Mouse (Mus musculus): ENCODE data around the gene Atp6v1g2. TPM values are rescaled to one million over a fixed set of nuclear protein-coding genes. Genes with fewer than 3 reads are reported as not detected.
A peak's percentile ranks its signal among the peaks of the same experiment; 100 is the strongest.

The Atp6v1g2 gene
- polyA plus RNA-seq, 1 experiment from 2014 or later = 4.7 TPM

GRCm38 (mm10) chr17:35192924-35193323, 40.5 kb upstream of the Atp6v1g2 start:
- no peak for ATAC-seq
- H3K4me2 ChIP-seq (ENCODE audit: low read depth, low read length) = no peak overlapping the region
- H3K36me3 ChIP-seq (ENCODE audit: control insufficient read depth, insufficient read depth, low read length) = no peaks in the 10 kb centered on the region
- H3K4me1 ChIP-seq (ENCODE audit: control insufficient read depth, insufficient read depth, low read length) = peaks cover 13% of the 10 kb centered on the region
- no peak overlapping the region for H3K9ac ChIP-seq (ENCODE audit: low read depth, low read length)
- H3K27ac ChIP-seq (ENCODE audit: low read length) = no peak overlapping the region
- WGBS = 82% methylated on average over 5 of the region's 5 CpGs
- H3K27me3 ChIP-seq (replicated peaks; ENCODE audit: control insufficient read depth, insufficient read depth, low read length) = peaks cover 5% of the 10 kb centered on the region
- H3K4me3 ChIP-seq (ENCODE audit: low read length) = no peak overlapping the region
- H3K9me3 ChIP-seq (ENCODE audit: control insufficient read depth, low read length) = no peaks in the 10 kb centered on the region

DNA sequence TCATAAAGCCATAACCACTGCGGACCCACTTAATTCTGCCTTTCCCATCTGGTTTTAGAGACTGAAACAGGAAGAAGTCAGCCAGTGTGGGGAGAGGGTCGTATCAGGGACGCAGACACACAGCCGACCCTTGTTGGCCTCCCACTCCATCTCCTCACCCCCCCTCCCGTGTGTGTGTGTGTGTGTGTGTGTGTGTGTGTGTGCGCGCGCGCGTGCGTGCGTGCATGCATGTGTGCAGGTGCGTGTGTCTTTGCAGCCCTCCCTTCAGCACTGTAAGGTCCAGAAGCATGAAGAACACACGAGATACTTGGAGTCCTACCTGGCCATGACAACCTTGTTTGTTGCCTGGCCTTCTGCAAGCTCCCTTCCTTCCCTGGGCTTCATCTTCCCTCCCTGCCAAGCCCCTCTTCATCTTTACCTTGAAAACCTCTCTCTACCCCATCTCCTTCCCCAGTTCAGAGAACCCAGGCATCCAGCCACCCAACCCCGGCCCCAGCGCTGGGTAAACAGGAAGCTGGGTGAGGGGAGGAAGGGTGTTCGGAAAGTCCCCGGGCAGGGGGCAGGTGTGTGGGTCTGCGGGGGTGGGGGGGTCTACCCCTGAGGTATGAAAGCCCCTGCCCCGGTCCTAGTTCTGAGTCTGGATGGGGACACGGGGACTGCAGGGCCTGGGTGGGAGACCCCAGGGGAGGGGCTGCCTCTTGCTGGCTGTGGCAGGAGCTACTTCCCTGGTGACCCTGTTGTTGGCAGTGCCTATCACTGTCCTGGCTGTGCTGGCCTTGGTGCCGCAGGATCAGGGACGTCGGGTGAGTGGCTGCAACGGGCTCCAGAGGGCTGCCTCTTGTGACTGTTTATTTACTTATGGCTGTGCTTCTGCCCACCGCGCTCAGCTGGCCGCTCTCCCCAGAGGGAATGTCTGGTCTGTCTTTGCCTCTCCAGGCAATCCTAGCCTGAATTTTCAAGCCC, 39.3 kb upstream of the Atp6v1g2 start, which contains the start of gene Ltb:
Gene Ltb, plus strand, starts transcription at position 559 of the 963 bp plus-strand sequence.
- Histone ChIP-seq H3K9me3 (ENCODE audit: control insufficient read depth, low read length) (no peaks in the 10 kb centered on the region), H3K36me3 (ENCODE audit: control insufficient read depth, insufficient read depth, low read length) (no peaks in the 10 kb centered on the region), H3K4me2 (ENCODE audit: low read depth, low read length) (peak within 1 kb of the TSS; percentile 95; the same call in 1 of the 2 replicates), H3K27me3 (replicated peaks; ENCODE audit: control insufficient read depth, insufficient read depth, low read length) (peaks cover 9% of the 10 kb centered on the region), H3K9ac (ENCODE audit: low read depth, low read length) (0 out of 2 replicates have a peak within 1 kb of the TSS, but pooled peaks have one; percentile 67), H3K4me3 (ENCODE audit: low read length) (peak within 1 kb of the TSS; percentile 52), H3K4me1 (ENCODE audit: control insufficient read depth, insufficient read depth, low read length) (peaks cover 13% of the 10 kb centered on the region), H3K27ac (ENCODE audit: low read length) (peak within 1 kb of the TSS; percentile 16; the same call in 1 of the 2 replicates)
- WGBS = 43% methylated on average over 28 of the region's 28 CpGs
- ATAC-seq = peak; percentile 16; the same call in 1 of the 2 replicates

DNA sequence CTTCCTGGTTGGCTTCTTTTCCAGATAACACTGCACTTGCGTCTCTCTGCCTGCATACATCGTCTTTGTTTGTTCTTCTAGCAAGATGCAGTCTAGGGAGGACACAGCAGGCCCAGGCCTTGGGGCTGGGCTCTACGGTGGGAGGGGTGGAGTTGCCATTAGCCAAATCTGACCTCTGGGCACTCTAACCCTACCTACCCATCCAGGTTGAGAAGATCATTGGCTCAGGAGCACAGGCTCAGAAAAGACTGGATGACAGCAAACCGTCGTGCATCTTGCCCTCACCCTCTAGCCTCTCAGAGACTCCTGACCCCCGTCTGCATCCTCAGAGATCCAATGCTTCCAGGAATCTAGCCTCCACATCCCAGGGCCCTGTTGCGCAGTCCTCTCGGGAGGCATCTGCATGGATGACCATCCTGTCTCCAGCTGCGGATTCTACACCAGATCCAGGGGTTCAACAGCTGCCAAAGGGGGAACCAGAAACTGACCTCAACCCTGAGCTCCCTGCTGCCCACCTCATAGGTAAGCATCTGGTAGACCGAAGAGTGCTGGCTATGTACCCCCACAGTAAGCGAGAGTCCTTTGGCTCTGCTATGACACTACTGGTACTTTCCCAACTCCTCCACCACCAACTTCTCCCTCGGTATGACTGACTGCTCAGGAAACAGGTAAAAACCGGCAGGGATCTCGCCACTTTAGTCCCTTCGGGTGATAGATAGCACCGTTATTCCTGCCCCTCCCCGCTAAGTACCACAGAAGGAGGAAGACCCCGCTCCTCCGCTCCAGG, 38.4 kb upstream of the Atp6v1g2 start:
- 34% methylated on average over 19 of the region's 19 CpGs for WGBS
- ATAC-seq = 0 out of 2 replicates have a peak, but pooled peaks have one; percentile 24
- Histone ChIP-seq H3K4me3 (ENCODE audit: low read length) (peak overlapping the region; percentile 52), H3K27ac (ENCODE audit: low read length) (peak overlapping the region; percentile 16; the same call in 1 of the 2 replicates), H3K9me3 (ENCODE audit: control insufficient read depth, low read length) (no peaks in the 10 kb centered on the region), H3K4me1 (ENCODE audit: control insufficient read depth, insufficient read depth, low read length) (peaks cover 13% of the 10 kb centered on the region), H3K4me2 (ENCODE audit: low read depth, low read length) (peak overlapping the region; percentile 95), H3K36me3 (ENCODE audit: control insufficient read depth, insufficient read depth, low read length) (no peaks in the 10 kb centered on the region), H3K27me3 (replicated peaks; ENCODE audit: control insufficient read depth, insufficient read depth, low read length) (peaks cover 9% of the 10 kb centered on the region), H3K9ac (ENCODE audit: low read depth, low read length) (peak overlapping the region; percentile 67)

GRCm38 (mm10) chr17:35195631-35196320, 37.7 kb upstream of the Atp6v1g2 start:
- H3K36me3 ChIP-seq (ENCODE audit: control insufficient read depth, insufficient read depth, low read length) = no peaks in the 10 kb centered on the region
- ATAC-seq = peak; percentile 84
- WGBS = 2% methylated on average over 66 of the region's 66 CpGs
- H3K4me3 ChIP-seq (ENCODE audit: low read length) = peak overlapping the region; percentile 52
- no peaks in the 10 kb centered on the region for H3K9me3 ChIP-seq (ENCODE audit: control insufficient read depth, low read length)
- H3K4me2 ChIP-seq (ENCODE audit: low read depth, low read length) = peak overlapping the region; percentile 95
- H3K27me3 ChIP-seq (replicated peaks; ENCODE audit: control insufficient read depth, insufficient read depth, low read length) = peaks cover 14% of the 10 kb centered on the region
- peak overlapping the region; percentile 67 for H3K9ac ChIP-seq (ENCODE audit: low read depth, low read length)
- H3K4me1 ChIP-seq (ENCODE audit: control insufficient read depth, insufficient read depth, low read length) = peaks cover 13% of the 10 kb centered on the region
- H3K27ac ChIP-seq (ENCODE audit: low read length) = no peak overlapping the region

GRCm38 (mm10) chr17:35196321-35196641, 37.2 kb upstream of the Atp6v1g2 start:
- Histone ChIP-seq H3K9ac (ENCODE audit: low read depth, low read length) (peak overlapping the region; percentile 67), H3K36me3 (ENCODE audit: control insufficient read depth, insufficient read depth, low read length) (no peaks in the 10 kb centered on the region)
- ATAC-seq = 0 out of 2 replicates have a peak, but pooled peaks have one; percentile 26

DNA sequence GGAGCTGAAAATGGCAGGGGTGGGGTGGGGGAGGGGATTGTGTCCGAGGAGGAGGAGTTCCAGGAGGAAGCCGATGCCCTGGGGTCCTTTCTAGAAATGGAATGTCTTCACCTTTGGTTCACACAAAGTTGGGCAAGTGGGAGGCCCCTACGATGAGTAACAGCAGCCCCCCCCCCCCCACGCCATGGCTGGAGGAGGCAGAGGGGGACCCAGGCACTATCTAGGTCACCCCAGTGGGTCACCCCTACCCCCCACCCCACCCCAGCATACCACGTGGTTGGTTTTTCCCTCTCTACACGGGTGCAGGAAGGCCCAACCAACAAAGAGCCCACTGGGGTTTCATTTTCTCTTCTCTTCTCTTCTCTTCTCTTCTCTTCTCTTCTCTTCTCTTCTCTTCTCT, 36.3 kb upstream of the Atp6v1g2 start:
- Histone ChIP-seq H3K27ac (ENCODE audit: low read length) (no peak overlapping the region), H3K9ac (ENCODE audit: low read depth, low read length) (no peak overlapping the region), H3K9me3 (ENCODE audit: control insufficient read depth, low read length) (no peaks in the 10 kb centered on the region), H3K4me3 (ENCODE audit: low read length) (no peak overlapping the region), H3K27me3 (replicated peaks; ENCODE audit: control insufficient read depth, insufficient read depth, low read length) (peaks cover 20% of the 10 kb centered on the region), H3K4me2 (ENCODE audit: low read depth, low read length) (no peak overlapping the region), H3K4me1 (ENCODE audit: control insufficient read depth, insufficient read depth, low read length) (peaks cover 13% of the 10 kb centered on the region), H3K36me3 (ENCODE audit: control insufficient read depth, insufficient read depth, low read length) (no peaks in the 10 kb centered on the region)
- ATAC-seq = no peak
- 58% methylated on average over 6 of the region's 6 CpGs for WGBS

More at GRCm38 (mm10) chr17:35196321-35196641, 37.2 kb upstream of the Atp6v1g2 start:
- Histone ChIP-seq H3K4me2 (ENCODE audit: low read depth, low read length) (peak overlapping the region; percentile 95), H3K4me1 (ENCODE audit: control insufficient read depth, insufficient read depth, low read length) (peaks cover 13% of the 10 kb centered on the region), H3K27ac (ENCODE audit: low read length) (no peak overlapping the region), H3K27me3 (replicated peaks; ENCODE audit: control insufficient read depth, insufficient read depth, low read length) (peaks cover 16% of the 10 kb centered on the region), H3K9me3 (ENCODE audit: control insufficient read depth, low read length) (no peaks in the 10 kb centered on the region), H3K4me3 (ENCODE audit: low read length) (peak overlapping the region; percentile 52)
- WGBS = 33% methylated on average over 9 of the region's 9 CpGs

DNA sequence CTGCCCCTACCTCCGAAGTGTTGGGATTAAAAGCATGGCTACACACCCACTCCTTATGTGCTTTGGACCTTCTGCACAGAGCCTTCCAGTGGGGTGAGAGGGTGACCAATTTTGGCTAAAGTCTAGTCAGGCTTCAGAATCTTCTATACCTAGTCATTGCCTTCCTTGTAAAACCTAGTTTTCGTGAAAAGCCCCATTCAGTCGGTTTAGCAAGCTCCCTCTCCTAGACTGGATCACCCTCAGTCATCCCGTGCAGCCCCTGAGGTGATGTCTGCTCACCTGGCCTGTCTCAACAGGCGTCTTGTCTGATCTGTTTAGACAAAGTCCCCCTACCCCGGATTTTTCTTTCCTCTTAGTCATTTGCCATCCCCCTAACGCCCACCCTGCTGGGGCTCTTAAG, 35.4 kb upstream of the Atp6v1g2 start:
- H3K9ac ChIP-seq (ENCODE audit: low read depth, low read length) = no peak overlapping the region
- H3K4me3 ChIP-seq (ENCODE audit: low read length) = no peak overlapping the region
- no peaks in the 10 kb centered on the region for H3K36me3 ChIP-seq (ENCODE audit: control insufficient read depth, insufficient read depth, low read length)
- ATAC-seq = no peak
- H3K27ac ChIP-seq (ENCODE audit: low read length) = no peak overlapping the region
- H3K4me2 ChIP-seq (ENCODE audit: low read depth, low read length) = no peak overlapping the region
- H3K9me3 ChIP-seq (ENCODE audit: control insufficient read depth, low read length) = no peaks in the 10 kb centered on the region
- 61% methylated on average over 7 of the region's 7 CpGs for WGBS
- H3K4me1 ChIP-seq (ENCODE audit: control insufficient read depth, insufficient read depth, low read length) = peaks cover 13% of the 10 kb centered on the region
- H3K27me3 ChIP-seq (replicated peaks; ENCODE audit: control insufficient read depth, insufficient read depth, low read length) = peaks cover 26% of the 10 kb centered on the region

- no peak overlapping the region for H3K27ac ChIP-seq (ENCODE audit: low read length)
- H3K9ac ChIP-seq (ENCODE audit: low read depth, low read length) = no peak overlapping the region
- H3K27me3 ChIP-seq (replicated peaks; ENCODE audit: control insufficient read depth, insufficient read depth, low read length) = peaks cover 27% of the 10 kb centered on the region
- H3K4me1 ChIP-seq (ENCODE audit: control insufficient read depth, insufficient read depth, low read length) = peaks cover 13% of the 10 kb centered on the region
- no peak overlapping the region for H3K4me3 ChIP-seq (ENCODE audit: low read length)
- WGBS = 37% methylated on average over 8 of the region's 8 CpGs
- ATAC-seq = no peak
- no peak overlapping the region for H3K4me2 ChIP-seq (ENCODE audit: low read depth, low read length)
- H3K36me3 ChIP-seq (ENCODE audit: control insufficient read depth, insufficient read depth, low read length) = no peaks in the 10 kb centered on the region
- no peaks in the 10 kb centered on the region for H3K9me3 ChIP-seq (ENCODE audit: control insufficient read depth, low read length)
These were observed 34.5 kb upstream of the Atp6v1g2 start for GRCm38 (mm10) chr17:35198946-35199345.
